13 mouse cellular contexts compared by ENCODE assay signal in the genomic region with DNA sequence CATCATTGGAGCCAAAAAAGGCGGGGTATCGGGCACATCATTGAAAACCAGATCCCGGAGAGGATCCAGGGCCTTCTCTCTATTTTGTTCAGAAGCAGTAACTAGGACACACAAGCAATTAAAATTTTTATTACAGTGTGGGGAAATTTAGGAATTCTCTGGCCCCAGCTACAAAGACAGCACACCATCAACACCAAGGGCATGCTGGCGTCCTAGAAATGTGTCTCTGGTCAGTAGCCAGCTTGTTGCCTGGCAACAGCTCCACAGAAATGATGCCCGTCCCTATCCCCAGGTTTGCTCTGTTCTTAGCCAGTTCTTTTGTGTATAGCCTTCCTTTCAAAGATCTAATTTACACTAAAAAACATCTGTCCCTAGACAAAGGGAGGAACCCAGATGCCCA. TPM values are rescaled to one million over a fixed set of nuclear protein-coding genes. Genes with fewer than 3 reads are reported as not detected.
A peak's percentile ranks its signal among the peaks of the same experiment; 100 is the strongest.
DNase-seq lines count a peak whose midpoint lies in the region; ATAC-seq and TF ChIP-seq lines count a peak whose summit lies in the region.
"Had no signal": no experiment of that assay in that cellular context is flagged by ENCODE, and none has a peak within 500 bp of the region (broad histone marks: within the 10 kb centered on the region; RNA-seq: fewer than 3 reads in every experiment).

No protein-coding gene starts in this region.

- H3K4me3 ChIP-seq in cerebellum, adult 2 months (replicated peaks; ENCODE audit: insufficient read depth, low read depth, low read length) = no peak overlapping the region
- no peak overlapping the region for H3K4me3 ChIP-seq in neural tube, embryonic 15.5 days (replicated peaks)
- H3K4me3 ChIP-seq in liver, embryonic 11.5 days (ENCODE audit: low read depth, low read length) = no peak overlapping the region
- H3K4me3 ChIP-seq: erythroblast, embryonic 14.5 days; intestine, embryonic 15.5 days; lung, embryonic 15.5 days had no signal

- no peaks in the 10 kb centered on the region for H3K36me3 ChIP-seq in neural tube, embryonic 15.5 days
- H3K36me3 ChIP-seq in liver, embryonic 11.5 days (ENCODE audit: control insufficient read depth, insufficient read depth, low read length) = no peaks in the 10 kb centered on the region
- H3K36me3 ChIP-seq: intestine, embryonic 15.5 days; lung, embryonic 15.5 days had no signal

- 15% methylated on average over 5 of the region's 5 CpGs for WGBS in cerebellum, adult 2 months
- WGBS in neural tube, embryonic 15.5 days = 54% methylated on average over 5 of the region's 5 CpGs
- 75% methylated on average over 5 of the region's 5 CpGs for WGBS in liver, embryonic 11.5 days

- no peak overlapping the region for H3K4me2 ChIP-seq in neural tube, embryonic 15.5 days
- no peak overlapping the region for H3K4me2 ChIP-seq in liver, embryonic 11.5 days
- H3K4me2 ChIP-seq: intestine, embryonic 15.5 days; lung, embryonic 15.5 days had no signal

- no peak overlapping the region for H3K9ac ChIP-seq in neural tube, embryonic 15.5 days (replicated peaks)
- no peak overlapping the region for H3K9ac ChIP-seq in liver, embryonic 11.5 days (ENCODE audit: low read depth, low read length)
- H3K9ac ChIP-seq: intestine, embryonic 15.5 days; lung, embryonic 15.5 days had no signal

- H3K27ac ChIP-seq in cerebellum, adult 2 months (ENCODE audit: insufficient read depth, low read length) = no peak overlapping the region
- H3K27ac ChIP-seq in neural tube, embryonic 15.5 days (replicated peaks) = no peak overlapping the region
- H3K27ac ChIP-seq in liver, embryonic 11.5 days (ENCODE audit: low read depth, low read length) = no peak overlapping the region
- H3K27ac ChIP-seq: intestine, embryonic 15.5 days; lung, embryonic 15.5 days had no signal

- H3K4me1 ChIP-seq in cerebellum, adult 2 months (ENCODE audit: control insufficient read depth, insufficient read depth, low read length) = no peaks in the 10 kb centered on the region
- H3K4me1 ChIP-seq in neural tube, embryonic 15.5 days = no peaks in the 10 kb centered on the region
- H3K4me1 ChIP-seq in liver, embryonic 11.5 days (replicated peaks; ENCODE audit: control insufficient read depth, insufficient read depth, low read length) = no peaks in the 10 kb centered on the region
- H3K4me1 ChIP-seq: intestine, embryonic 15.5 days had no signal

- ATAC-seq in neural tube, embryonic 15.5 days (ENCODE audit: low FRiP score) = peak; percentile 68; the same call in 1 of the 2 replicates
- ATAC-seq in liver, embryonic 11.5 days (replicated peaks; ENCODE audit: low FRiP score) = no peak
- ATAC-seq: intestine, embryonic 15.5 days had no signal

- DNase-seq in layer of hippocampus, postnatal 10 days (ENCODE audit: low spot score in 2 of 2) = peak; percentile 45 to 57
- DNase-seq in layer of hippocampus, postnatal 36 days = no peak
- DNase-seq in adrenal gland, postnatal 14 days = peak; percentile 44
- peak; percentile 15 to 41 for DNase-seq in cerebellum, adult 2 months
- DNase-seq in heart, adult 8-10 months (ENCODE audit: low spot score) = no peak
- no peak for DNase-seq in liver, embryonic 11.5 days (ENCODE audit: low spot score)

- no peak for TF ChIP-seq CTCF in cerebellum, adult 2 months (IDR thresholded peaks at IDR 0.05; ENCODE audit: borderline replicate concordance, insufficient read depth, low read depth, low read length)

- H3K27me3 ChIP-seq in cerebellum, adult 2 months (ENCODE audit: control insufficient read depth, insufficient read depth, low read length) = no peaks in the 10 kb centered on the region
- no peaks in the 10 kb centered on the region for H3K27me3 ChIP-seq in neural tube, embryonic 15.5 days (replicated peaks)
- H3K27me3 ChIP-seq in liver, embryonic 11.5 days (replicated peaks; ENCODE audit: control insufficient read depth, insufficient read depth, low read length) = no peaks in the 10 kb centered on the region
- H3K27me3 ChIP-seq: intestine, embryonic 15.5 days; lung, embryonic 15.5 days had no signal

- H3K9me3 ChIP-seq in neural tube, embryonic 15.5 days (replicated peaks) = no peaks in the 10 kb centered on the region
- no peaks in the 10 kb centered on the region for H3K9me3 ChIP-seq in liver, embryonic 11.5 days (ENCODE audit: control insufficient read depth, low read length)
- H3K9me3 ChIP-seq: intestine, embryonic 15.5 days; lung, embryonic 15.5 days had no signal

- no peak for TF ChIP-seq POLR2A in cerebellum, adult 2 months (IDR thresholded peaks at IDR 0.05; ENCODE audit: borderline replicate concordance, insufficient read depth, low read length)

RNA-seq across cellular contexts. Expression of a gene that starts 1.9 kb away (rescaled TPM):
- not detected for total RNA-seq in layer of hippocampus, postnatal 10 days (2021)
- total RNA-seq in layer of hippocampus, postnatal 36 days (2021) = not detected
- not detected in 2 replicates for total RNA-seq in adrenal gland, postnatal 14 days (2021)
- polyA plus RNA-seq in cerebellum, adult 2 months (2012; rRNA removed) = not detected in 2 replicates
- not detected in 2 replicates for polyA plus RNA-seq in neural tube, embryonic 15.5 days (2015; fragmentation: Nextera tagmentation; extraction: Ambion mirVana)
- total RNA-seq in heart, adult 8-10 months (2022) = not detected
- not detected in 2 replicates for polyA plus RNA-seq in liver, embryonic 11.5 days (2014; fragmentation: Nextera tagmentation; extraction: Ambion mirVana)
- total RNA-seq: ES-E14 had no signal
- polyA plus RNA-seq: erythroblast, embryonic 14.5 days; intestine, embryonic 15.5 days; lung, embryonic 15.5 days; neural tube, embryonic 11.5 days; spleen, adult 2 months had no signal

RNA-seq across cellular contexts. Expression of a gene that starts 38.2 kb away (rescaled TPM):
- 10 to 100 TPM; 66.7 to 68.6 TPM for total RNA-seq in layer of hippocampus, postnatal 10 days (2021)
- 10 to 100 TPM; 52.3 to 53.9 TPM for total RNA-seq in layer of hippocampus, postnatal 36 days (2021)
- total RNA-seq in adrenal gland, postnatal 14 days (2021) = 68.2 and 69.0 TPM in 2 replicates
- polyA plus RNA-seq in cerebellum, adult 2 months (2012; rRNA removed) = 44.9 and 49.0 TPM in 2 replicates
- 134 and 147 TPM in 2 replicates for polyA plus RNA-seq in neural tube, embryonic 15.5 days (2015; fragmentation: Nextera tagmentation; extraction: Ambion mirVana)
- total RNA-seq in heart, adult 8-10 months (2022) = 10 to 100 TPM; 54.6 to 63.0 (median 59.3) TPM
- polyA plus RNA-seq in liver, embryonic 11.5 days (2014; fragmentation: Nextera tagmentation; extraction: Ambion mirVana) = 105 and 110 TPM in 2 replicates

RNA-seq across cellular contexts. Expression of a gene that starts 38.3 kb away (rescaled TPM):
- 10 to 100 TPM; 35.1 to 38.8 TPM for total RNA-seq in layer of hippocampus, postnatal 10 days (2021)
- total RNA-seq in layer of hippocampus, postnatal 36 days (2021) = 10 to 100 TPM; 43.9 to 44.0 TPM
- 45.0 and 48.2 TPM in 2 replicates for total RNA-seq in adrenal gland, postnatal 14 days (2021)
- polyA plus RNA-seq in cerebellum, adult 2 months (2012; rRNA removed) = 22.5 and 23.1 TPM in 2 replicates
- polyA plus RNA-seq in neural tube, embryonic 15.5 days (2015; fragmentation: Nextera tagmentation; extraction: Ambion mirVana) = 21.5 and 21.9 TPM in 2 replicates
- total RNA-seq in heart, adult 8-10 months (2022) = 10 to 100 TPM; 51.0 to 57.4 (median 54.5) TPM
- polyA plus RNA-seq in liver, embryonic 11.5 days (2014; fragmentation: Nextera tagmentation; extraction: Ambion mirVana) = 35.0 and 40.1 TPM in 2 replicates

RNA-seq across cellular contexts. Expression of a gene that starts 43.2 kb away (rescaled TPM):
- not detected for total RNA-seq in layer of hippocampus, postnatal 10 days (2021)
- not detected for total RNA-seq in layer of hippocampus, postnatal 36 days (2021)
- not detected in 2 replicates for total RNA-seq in adrenal gland, postnatal 14 days (2021)
- 0.05 and 0.13 TPM in 2 replicates for polyA plus RNA-seq in cerebellum, adult 2 months (2012; rRNA removed)
- polyA plus RNA-seq in neural tube, embryonic 15.5 days (2015; fragmentation: Nextera tagmentation; extraction: Ambion mirVana) = not detected in 2 replicates
- not detected for total RNA-seq in heart, adult 8-10 months (2022)
- not detected in 2 replicates for polyA plus RNA-seq in liver, embryonic 11.5 days (2014; fragmentation: Nextera tagmentation; extraction: Ambion mirVana)
- total RNA-seq: ES-E14 had no signal
- polyA plus RNA-seq: erythroblast, embryonic 14.5 days; intestine, embryonic 15.5 days; lung, embryonic 15.5 days; neural tube, embryonic 11.5 days; spleen, adult 2 months had no signal

Comparison
In these comparisons a context has a peak if more than half of its experiments do, and no peak if none do; other contexts are left out.
1. DNase-seq: peak in layer of hippocampus, postnatal 10 days (2 of 2), adrenal gland, postnatal 14 days (single experiment) and cerebellum, adult 2 months (2 of 2); none in layer of hippocampus, postnatal 36 days (0 of 2), heart, adult 8-10 months (single experiment) and liver, embryonic 11.5 days (single experiment).